Mouse (Mus musculus): ENCODE measurements around the gene Fbxw21. TPM values are rescaled to one million over a fixed set of nuclear protein-coding genes. Genes with fewer than 3 reads are reported as not detected.
"Not testable (repeated sequence)": the region's sequence is repeated elsewhere in the genome, so short reads cannot be mapped to it uniquely, and the experiment has no call there.

Fbxw21 gene
- not detected in 2 replicates for total RNA-seq (2014; fragmentation: Nextera tagmentation)
- 0.11 TPM in 1 of 2 replicates, not detected in the other for total RNA-seq (2017)
- not detected in 2 replicates for polyA plus RNA-seq (2012)

DNA sequence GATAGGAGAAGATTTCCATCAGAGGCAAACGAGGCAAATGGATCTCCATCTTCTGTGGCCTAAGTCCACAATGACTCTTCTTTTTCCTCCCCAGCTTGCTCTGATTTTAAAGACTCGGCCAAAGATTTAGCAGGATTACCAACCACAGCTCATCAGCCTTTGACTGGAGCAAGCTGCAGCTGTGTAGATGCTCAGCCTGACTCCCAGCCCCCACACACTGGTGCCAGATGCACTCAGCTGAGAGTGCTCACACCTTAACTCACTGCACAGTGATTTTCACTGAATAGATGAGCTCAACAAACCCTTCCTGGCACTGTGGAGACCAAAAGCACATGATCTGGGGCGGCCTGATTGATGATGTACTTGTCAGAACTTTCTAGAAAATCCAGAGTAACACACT, at the start of gene Fbxw21:
Gene Fbxw21 (minus strand): TSS at position 101 of the 400 bp plus-strand sequence.
- Histone ChIP-seq H3K4me3 (ENCODE audit: low read depth, low read length) (no peak within 1 kb of the TSS), H3K9me3 (replicated peaks) (no peaks in the 10 kb centered on the region), H3K36me3 (replicated peaks) (no peaks in the 10 kb centered on the region), H3K4me1 (ENCODE audit: insufficient read depth, low read depth, low read length) (no peaks in the 10 kb centered on the region), H3K27me3 (ENCODE audit: insufficient read depth, low read length) (peaks cover 6% of the 10 kb centered on the region)
- DNase-seq (ENCODE audit: low spot score) (no peak), ATAC-seq (ENCODE audit: extremely low read depth, insufficient number of reproducible peaks, low FRiP score, poor library complexity, severe bottlenecking) (no peak)
- TF ChIP-seq TAL1 (conservative IDR thresholded peaks at IDR 0.05; ENCODE audit: low read depth, low read length) (no peak), CTCF (IDR thresholded peaks at IDR 0.05; ENCODE audit: low read depth, low read length) (no peak), POLR2AphosphoS5 (IDR thresholded peaks at IDR 0.05; ENCODE audit: insufficient replicate concordance, low read depth, low read length) (no peak), GATA2 (IDR thresholded peaks at IDR 0.05; ENCODE audit: borderline replicate concordance, low read depth, low read length) (no peak), GATA1 (IDR thresholded peaks at IDR 0.05; ENCODE audit: borderline replicate concordance, low read length) (no peak)

DNA sequence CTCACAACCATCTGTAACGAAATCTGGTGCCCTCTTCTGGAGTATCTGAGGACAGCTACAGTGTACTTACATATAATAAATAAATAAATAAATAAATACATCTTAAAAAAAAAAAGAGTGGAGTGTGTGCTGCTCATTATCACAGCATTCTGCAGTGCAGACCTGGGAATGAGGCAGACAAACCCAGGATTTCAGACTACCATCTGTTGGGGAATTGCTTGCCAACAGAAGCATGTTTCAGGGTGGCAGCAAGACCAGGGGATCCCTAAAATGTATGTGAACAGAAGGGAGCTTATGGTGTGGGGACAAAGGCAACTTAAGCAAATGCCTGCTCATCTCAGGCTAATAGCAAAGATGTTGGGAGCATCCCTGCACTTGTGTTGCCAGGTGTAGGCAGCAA, 39.5 kb upstream of the Fbxw21 start:
- not testable (repeated sequence) for ATAC-seq (ENCODE audit: extremely low read depth, insufficient number of reproducible peaks, low FRiP score, poor library complexity, severe bottlenecking); H3K4me1 ChIP-seq (ENCODE audit: insufficient read depth, low read depth, low read length); H3K27me3 ChIP-seq (ENCODE audit: insufficient read depth, low read length); H3K9me3 ChIP-seq (replicated peaks); DNase-seq (ENCODE audit: low spot score); H3K36me3 ChIP-seq (replicated peaks); H3K4me3 ChIP-seq (ENCODE audit: low read depth, low read length)

DNA sequence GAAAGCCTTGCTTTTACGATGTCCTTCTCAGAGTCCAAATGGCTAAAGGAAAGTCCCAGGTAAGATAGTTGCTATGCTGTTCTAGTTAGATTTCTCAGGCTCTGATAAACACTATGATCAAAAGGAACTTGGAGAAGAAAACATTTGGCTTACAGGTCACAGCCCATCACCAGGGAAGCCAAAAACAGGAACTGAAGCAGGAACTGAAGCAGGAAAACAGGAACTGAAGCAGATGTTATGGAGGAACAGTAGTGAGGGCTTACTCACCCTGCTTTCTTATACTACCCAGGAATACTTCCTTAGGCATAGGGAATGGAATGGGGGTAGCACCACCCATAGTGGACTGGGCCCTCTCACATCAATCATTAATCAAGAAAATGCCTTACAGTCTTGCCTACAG, 38.5 kb upstream of the Fbxw21 start:
- ATAC-seq (ENCODE audit: extremely low read depth, insufficient number of reproducible peaks, low FRiP score, poor library complexity, severe bottlenecking) (no peak), DNase-seq (ENCODE audit: low spot score) (no peak)
- TF ChIP-seq TAL1 (conservative IDR thresholded peaks at IDR 0.05; ENCODE audit: low read depth, low read length), result no peak
- no peak for TF ChIP-seq GATA1 (IDR thresholded peaks at IDR 0.05; ENCODE audit: borderline replicate concordance, low read length)
- TF ChIP-seq GATA2 (IDR thresholded peaks at IDR 0.05; ENCODE audit: borderline replicate concordance, low read depth, low read length), result no peak
- no peak for TF ChIP-seq CTCF (IDR thresholded peaks at IDR 0.05; ENCODE audit: low read depth, low read length)
- no peak for TF ChIP-seq POLR2AphosphoS5 (IDR thresholded peaks at IDR 0.05; ENCODE audit: insufficient replicate concordance, low read depth, low read length)
- Histone ChIP-seq H3K36me3 (replicated peaks) (no peaks in the 10 kb centered on the region), H3K4me3 (ENCODE audit: low read depth, low read length) (no peak overlapping the region), H3K9me3 (replicated peaks) (no peaks in the 10 kb centered on the region), H3K4me1 (ENCODE audit: insufficient read depth, low read depth, low read length) (no peaks in the 10 kb centered on the region), H3K27me3 (ENCODE audit: insufficient read depth, low read length) (no peaks in the 10 kb centered on the region)

DNA sequence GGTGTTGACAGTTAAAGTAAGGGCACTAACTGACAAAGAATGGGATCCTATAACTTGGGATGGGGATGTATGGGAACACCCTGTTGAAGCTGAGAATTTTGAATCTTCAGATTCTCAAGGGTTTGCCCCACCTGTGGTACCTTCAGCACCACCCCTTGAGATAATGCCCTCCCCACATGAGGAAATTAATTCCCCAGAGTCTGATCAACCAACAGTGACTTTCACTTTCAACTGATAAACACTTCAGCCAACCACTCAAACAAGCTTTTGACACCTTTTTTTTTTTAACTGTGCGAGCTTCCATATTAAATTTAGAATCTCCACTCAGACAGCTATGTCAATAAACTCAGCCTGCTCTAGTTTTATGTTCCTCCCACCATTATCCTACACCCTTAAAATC, 37.5 kb upstream of the Fbxw21 start:
- H3K4me3 ChIP-seq (ENCODE audit: low read depth, low read length), result no peak overlapping the region
- no peaks in the 10 kb centered on the region for H3K27me3 ChIP-seq (ENCODE audit: insufficient read depth, low read length)
- ATAC-seq (ENCODE audit: extremely low read depth, insufficient number of reproducible peaks, low FRiP score, poor library complexity, severe bottlenecking) (no peak), DNase-seq (ENCODE audit: low spot score) (no peak)
- TF ChIP-seq GATA1 (IDR thresholded peaks at IDR 0.05; ENCODE audit: borderline replicate concordance, low read length), result no peak
- no peak for TF ChIP-seq GATA2 (IDR thresholded peaks at IDR 0.05; ENCODE audit: borderline replicate concordance, low read depth, low read length)
- no peak for TF ChIP-seq POLR2AphosphoS5 (IDR thresholded peaks at IDR 0.05; ENCODE audit: insufficient replicate concordance, low read depth, low read length)
- TF ChIP-seq CTCF (IDR thresholded peaks at IDR 0.05; ENCODE audit: low read depth, low read length), result no peak
- no peak for TF ChIP-seq TAL1 (conservative IDR thresholded peaks at IDR 0.05; ENCODE audit: low read depth, low read length)
- H3K36me3 ChIP-seq (replicated peaks), result no peaks in the 10 kb centered on the region
- no peaks in the 10 kb centered on the region for H3K9me3 ChIP-seq (replicated peaks)
- no peaks in the 10 kb centered on the region for H3K4me1 ChIP-seq (ENCODE audit: insufficient read depth, low read depth, low read length)

DNA sequence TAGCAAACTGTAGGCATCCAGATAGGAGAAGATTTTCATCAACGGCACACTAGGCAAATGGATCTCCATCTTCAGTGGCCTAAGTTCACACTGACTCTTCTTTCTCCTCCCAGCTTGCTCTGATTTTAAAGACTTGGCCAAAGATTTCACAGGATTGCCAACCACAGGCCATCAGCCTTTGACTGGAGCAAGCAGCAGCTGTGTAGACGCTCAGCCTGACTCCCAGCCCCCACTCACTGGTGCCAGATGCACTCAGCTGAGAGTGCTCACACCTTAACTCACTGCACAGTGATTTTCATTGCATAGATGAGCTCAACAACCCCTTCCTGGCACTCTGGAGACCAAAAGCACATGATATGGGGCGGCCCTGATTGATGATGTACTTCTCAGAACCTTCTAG, 34.0 kb upstream of the Fbxw21 start, which contains the start of gene Fbxw13:
Gene Fbxw13 (minus strand): TSS at position 101 of the 400 bp plus-strand sequence.
- DNase-seq (ENCODE audit: low spot score); ATAC-seq (ENCODE audit: extremely low read depth, insufficient number of reproducible peaks, low FRiP score, poor library complexity, severe bottlenecking); H3K9me3 ChIP-seq (replicated peaks); H3K27me3 ChIP-seq (ENCODE audit: insufficient read depth, low read length); H3K4me3 ChIP-seq (ENCODE audit: low read depth, low read length); H3K36me3 ChIP-seq (replicated peaks); H3K4me1 ChIP-seq (ENCODE audit: insufficient read depth, low read depth, low read length): not testable (repeated sequence)

DNA sequence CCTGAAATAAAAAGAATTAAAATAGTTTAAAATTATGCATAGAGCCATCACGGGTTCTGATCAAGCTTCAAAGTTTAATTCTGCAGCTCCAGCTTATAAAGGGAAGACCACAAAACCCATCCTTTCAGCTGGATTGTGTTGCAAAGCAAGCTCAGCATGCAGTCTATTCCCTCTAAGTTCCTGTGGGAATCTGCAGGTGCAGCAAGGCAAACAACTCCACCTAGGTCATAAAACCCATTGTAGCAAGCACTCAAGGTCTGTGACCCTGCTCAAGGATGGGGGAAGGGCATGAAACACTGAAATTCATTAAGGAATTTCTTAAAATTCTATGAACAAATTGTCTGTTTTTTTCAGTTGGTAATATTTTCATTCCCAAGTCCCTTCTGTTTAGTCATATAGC, 15.4 kb upstream of the Fbxw21 start:
- Histone ChIP-seq H3K4me3 (ENCODE audit: low read depth, low read length) (no peak overlapping the region), H3K4me1 (ENCODE audit: insufficient read depth, low read depth, low read length) (no peaks in the 10 kb centered on the region), H3K27me3 (ENCODE audit: insufficient read depth, low read length) (peaks cover 5% of the 10 kb centered on the region; the same call in 1 of the 2 replicates), H3K9me3 (replicated peaks) (no peaks in the 10 kb centered on the region), H3K36me3 (replicated peaks) (no peaks in the 10 kb centered on the region)
- no peak for TF ChIP-seq CTCF (IDR thresholded peaks at IDR 0.05; ENCODE audit: low read depth, low read length)
- no peak for TF ChIP-seq GATA1 (IDR thresholded peaks at IDR 0.05; ENCODE audit: borderline replicate concordance, low read length)
- no peak for TF ChIP-seq TAL1 (conservative IDR thresholded peaks at IDR 0.05; ENCODE audit: low read depth, low read length)
- no peak for TF ChIP-seq GATA2 (IDR thresholded peaks at IDR 0.05; ENCODE audit: borderline replicate concordance, low read depth, low read length)
- no peak for TF ChIP-seq POLR2AphosphoS5 (IDR thresholded peaks at IDR 0.05; ENCODE audit: insufficient replicate concordance, low read depth, low read length)
- DNase-seq (ENCODE audit: low spot score) (no peak), ATAC-seq (ENCODE audit: extremely low read depth, insufficient number of reproducible peaks, low FRiP score, poor library complexity, severe bottlenecking) (no peak)

DNA sequence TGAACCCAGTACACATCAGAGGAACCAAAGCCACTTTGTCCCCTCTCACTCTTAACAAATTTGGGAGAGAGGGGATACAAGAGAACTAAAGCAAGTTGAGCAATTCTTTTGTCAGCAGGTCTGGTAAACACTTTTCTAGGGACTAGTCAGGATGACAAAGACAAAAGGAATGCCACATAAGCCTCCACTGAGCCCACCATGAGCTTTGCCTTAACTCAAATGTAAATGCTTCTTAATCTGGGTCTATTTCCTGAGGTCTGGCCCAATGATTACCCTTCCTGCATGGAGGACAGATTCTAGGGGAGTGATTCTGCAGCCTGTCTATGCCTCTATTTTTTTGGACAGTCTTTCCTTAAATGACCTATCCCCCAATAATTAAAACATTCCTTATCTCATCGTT, 14.5 kb upstream of the Fbxw21 start:
- H3K4me1 ChIP-seq (ENCODE audit: insufficient read depth, low read depth, low read length), result no peaks in the 10 kb centered on the region
- no peak overlapping the region for H3K4me3 ChIP-seq (ENCODE audit: low read depth, low read length)
- H3K27me3 ChIP-seq (ENCODE audit: insufficient read depth, low read length), result peaks cover 5% of the 10 kb centered on the region; the same call in 1 of the 2 replicates
- H3K9me3 ChIP-seq (replicated peaks), result no peaks in the 10 kb centered on the region
- DNase-seq (ENCODE audit: low spot score), result no peak
- no peak for TF ChIP-seq TAL1 (conservative IDR thresholded peaks at IDR 0.05; ENCODE audit: low read depth, low read length)
- TF ChIP-seq CTCF (IDR thresholded peaks at IDR 0.05; ENCODE audit: low read depth, low read length), result no peak
- TF ChIP-seq GATA2 (IDR thresholded peaks at IDR 0.05; ENCODE audit: borderline replicate concordance, low read depth, low read length), result no peak
- TF ChIP-seq POLR2AphosphoS5 (IDR thresholded peaks at IDR 0.05; ENCODE audit: insufficient replicate concordance, low read depth, low read length), result no peak
- TF ChIP-seq GATA1 (IDR thresholded peaks at IDR 0.05; ENCODE audit: borderline replicate concordance, low read length), result no peak
- no peak for ATAC-seq (ENCODE audit: extremely low read depth, insufficient number of reproducible peaks, low FRiP score, poor library complexity, severe bottlenecking)
- H3K36me3 ChIP-seq (replicated peaks), result no peaks in the 10 kb centered on the region

Measured in G1E (cell line).